8 mouse cellular contexts compared by ENCODE assay signal in the genomic region with DNA sequence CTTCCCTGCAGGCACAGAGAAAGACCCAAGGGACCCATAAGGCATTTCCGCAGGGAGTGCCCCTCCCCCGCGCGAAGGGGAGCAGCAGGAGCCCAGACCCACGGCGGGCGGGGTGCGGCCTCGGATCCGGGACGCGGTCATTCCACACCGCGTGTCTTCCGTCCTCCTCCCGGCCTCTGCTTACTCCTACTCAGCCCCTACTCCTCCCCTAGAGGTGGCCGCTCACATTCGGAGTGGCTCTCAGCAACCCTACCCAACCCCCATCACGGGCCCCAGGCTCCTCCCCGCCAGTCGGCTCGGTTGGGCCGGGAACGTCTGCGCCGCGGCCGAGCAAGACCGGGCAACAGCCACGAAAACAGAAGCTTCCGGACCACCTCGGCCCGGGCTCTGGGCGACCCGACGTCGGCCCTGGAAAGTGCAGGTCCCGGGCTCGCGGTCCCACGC. TPM values are rescaled to one million over a fixed set of nuclear protein-coding genes. Genes with fewer than 3 reads are reported as not detected.
DNase-seq lines count a peak whose midpoint lies in the region; ATAC-seq and TF ChIP-seq lines count a peak whose summit lies in the region.

No protein-coding gene starts in this region.

- peak overlapping the region; percentile 95 for H3K9ac ChIP-seq in MEL (ENCODE audit: control insufficient read depth, low read depth, low read length, poor library complexity, severe bottlenecking)
- peak overlapping the region; percentile 72 for H3K9ac ChIP-seq in forebrain, embryonic 14.5 days (ENCODE audit: low read length)

- no peaks in the 10 kb centered on the region for H3K27me3 ChIP-seq in MEL (ENCODE audit: control insufficient read depth in 1 of 2, insufficient read depth in 2 of 2, low read length in 2 of 2)
- H3K27me3 ChIP-seq in forebrain, embryonic 14.5 days (replicated peaks; ENCODE audit: control insufficient read depth, insufficient read depth, low read length) = no peaks in the 10 kb centered on the region

- peaks cover 14 to 33% of the 10 kb centered on the region in 2 experiments for H3K4me1 ChIP-seq in MEL (ENCODE audit: control insufficient read depth in 1 of 2, insufficient read depth in 2 of 2, low read length in 2 of 2)
- H3K4me1 ChIP-seq in forebrain, embryonic 14.5 days (ENCODE audit: control insufficient read depth, insufficient read depth, low read length) = peaks cover 14% of the 10 kb centered on the region

- TF ChIP-seq CTCF in MEL (IDR thresholded peaks at IDR 0.05 in 2 of 3, conservative IDR thresholded peaks at IDR 0.05 in 1 of 3; ENCODE audit: control insufficient read depth in 1 of 3, insufficient read depth in 1 of 3, low read depth in 2 of 3, low read length in 3 of 3, poor library complexity in 1 of 3, severe bottlenecking in 1 of 3) = no peak

- no peak for TF ChIP-seq POLR2A in MEL (IDR thresholded peaks at IDR 0.05; ENCODE audit: control insufficient read depth in 1 of 2, insufficient read depth in 1 of 2, low read depth in 1 of 2, low read length in 2 of 2, poor library complexity in 1 of 2)

- no peak for TF ChIP-seq EP300 in MEL (IDR thresholded peaks at IDR 0.05; ENCODE audit: low read depth in 1 of 2, low read length in 2 of 2)

- under 1% methylated on average over 41 of the region's 41 CpGs for WGBS in forebrain, embryonic 14.5 days

- H3K9me3 ChIP-seq in MEL (replicated peaks; ENCODE audit: insufficient read depth, low read length) = no peaks in the 10 kb centered on the region
- H3K9me3 ChIP-seq in forebrain, embryonic 14.5 days (replicated peaks; ENCODE audit: control insufficient read depth, low read length) = no peaks in the 10 kb centered on the region

- H3K4me3 ChIP-seq in MEL (ENCODE audit: control insufficient read depth in 1 of 2, insufficient read depth in 1 of 2, low read depth in 2 of 2, low read length in 2 of 2) = peak overlapping the region; percentile 98 to 99
- peak overlapping the region; percentile 89 for H3K4me3 ChIP-seq in forebrain, embryonic 14.5 days (ENCODE audit: low read depth, low read length)

- peaks cover 5 to 34% of the 10 kb centered on the region in 2 experiments for H3K36me3 ChIP-seq in MEL (ENCODE audit: control insufficient read depth in 1 of 2, insufficient read depth in 2 of 2, low read length in 2 of 2)
- H3K36me3 ChIP-seq in forebrain, embryonic 14.5 days (ENCODE audit: control insufficient read depth, insufficient read depth, low read length) = peaks cover 42% of the 10 kb centered on the region

- peak overlapping the region; percentile 79 for H3K27ac ChIP-seq in MEL (ENCODE audit: control insufficient read depth, low read depth, low read length)
- H3K27ac ChIP-seq in forebrain, embryonic 14.5 days (ENCODE audit: low read depth, low read length) = peak overlapping the region; percentile 97

- TF ChIP-seq RAD21 in MEL (IDR thresholded peaks at IDR 0.05; ENCODE audit: low read depth, low read length) = no peak

- H3K79me2 ChIP-seq in MEL (ENCODE audit: control insufficient read depth, insufficient read depth, low read length, poor library complexity) = peaks cover 34% of the 10 kb centered on the region

- peak; percentile 69 for DNase-seq in MEL (ENCODE audit: low read depth, low spot score)
- DNase-seq in c-Kit-positive CD71-positive TER-119-negative erythroid progenitor cells, embryonic 14.5 days (ENCODE audit: low read depth) = peak; percentile 58
- peak; percentile 41 for DNase-seq in forebrain, embryonic 14.5 days (ENCODE audit: low spot score)
- peak; percentile 83 for DNase-seq in heart, postnatal 4 days
- DNase-seq in layer of hippocampus, postnatal 25 days (ENCODE audit: extremely low spot score in 1 of 2, low spot score in 1 of 2) = peak; percentile 35 to 36
- peak; percentile 42 for DNase-seq in skeletal muscle tissue, adult 2 months (ENCODE audit: low read depth, low spot score)
- peak; percentile 75 for DNase-seq in yolk sac, embryonic 10.5 days (ENCODE audit: low spot score)

- peak overlapping the region; percentile 90 for H3K4me2 ChIP-seq in forebrain, embryonic 14.5 days (ENCODE audit: low read length)

- peak; percentile 16 for ATAC-seq in forebrain, embryonic 14.5 days
- ATAC-seq in megakaryocyte-erythroid progenitor cell, adult 5-6 weeks (replicated peaks; ENCODE audit: low FRiP score, low TSS enrichment, poor library complexity, severe bottlenecking) = peak; percentile 52

TF ChIP-seq in MEL, 35 proteins besides CTCF, POLR2A, EP300 and RAD21:
- TF ChIP-seq SIN3A (IDR thresholded peaks at IDR 0.05; ENCODE audit: low read length) = 0 out of 2 replicates have a peak, but pooled peaks have one; percentile 20
- no peak for TF ChIP-seq CHD2 (IDR thresholded peaks at IDR 0.05; ENCODE audit: low read length)
TF ChIP-seq in MEL: peak in this region for 1.

RNA-seq across cellular contexts. Expression of gene Cdk9, which starts 0.7 kb away (rescaled TPM):
- total RNA-seq in MEL (2012; rRNA removed) = 30.9 and 37.7 TPM in 2 replicates
- 100 to 1,000 TPM in 1 of 2 experiments, not detected in 1; 125 TPM for polyA plus RNA-seq in MEL (2012; ENCODE audit: insufficient read depth in 1 of 2, insufficient read length in 2 of 2, low read depth in 1 of 2, low replicate concordance in 2 of 2, missing spikeins in 1 of 2)
- 72.9 and 75.1 TPM in 2 replicates for polyA plus RNA-seq in forebrain, embryonic 14.5 days (2014; fragmentation: Nextera tagmentation; extraction: Ambion mirVana)
- 10 to 100 TPM; 38.2 to 46.0 TPM for total RNA-seq in heart, postnatal 4 days (2021)
- total RNA-seq in layer of hippocampus, postnatal 25 days (2021) = 100 to 1,000 TPM in 1 of 2 experiments, 10 to 100 TPM in 1; 96.0 to 106 TPM
- total RNA-seq in megakaryocyte-erythroid progenitor cell, adult 5-6 weeks (2014; fragmentation: Nextera tagmentation) = 95.7 and 133 TPM in 2 replicates
- total RNA-seq in megakaryocyte-erythroid progenitor cell, adult 5-6 weeks (2017) = 29.6 and 46.5 TPM in 2 replicates

RNA-seq across cellular contexts. Expression of gene Fpgs, which starts 8.2 kb away (rescaled TPM):
- total RNA-seq in MEL (2012; rRNA removed) = 32.5 and 40.0 TPM in 2 replicates
- 10 to 100 TPM in 1 of 2 experiments, not detected in 1; 73.9 TPM for polyA plus RNA-seq in MEL (2012; ENCODE audit: insufficient read depth in 1 of 2, insufficient read length in 2 of 2, low read depth in 1 of 2, low replicate concordance in 2 of 2, missing spikeins in 1 of 2)
- 10.9 and 14.3 TPM in 2 replicates for polyA plus RNA-seq in forebrain, embryonic 14.5 days (2014; fragmentation: Nextera tagmentation; extraction: Ambion mirVana)
- total RNA-seq in heart, postnatal 4 days (2021) = 10 to 100 TPM; 10.5 to 12.5 TPM
- total RNA-seq in layer of hippocampus, postnatal 25 days (2021) = 10 to 100 TPM in 1 of 2 experiments, 1 to 10 TPM in 1; 8.4 to 10.7 TPM
- 94.2 and 96.1 TPM in 2 replicates for total RNA-seq in megakaryocyte-erythroid progenitor cell, adult 5-6 weeks (2014; fragmentation: Nextera tagmentation)
- total RNA-seq in megakaryocyte-erythroid progenitor cell, adult 5-6 weeks (2017) = 45.7 and 66.1 TPM in 2 replicates

RNA-seq across cellular contexts. Expression of gene Sh2d3c, which starts 8.7 kb away (rescaled TPM):
- total RNA-seq in MEL (2012; rRNA removed) = 0.19 and 0.26 TPM in 2 replicates
- polyA plus RNA-seq in MEL (2012; ENCODE audit: insufficient read depth in 1 of 2, insufficient read length in 2 of 2, low read depth in 1 of 2, low replicate concordance in 2 of 2, missing spikeins in 1 of 2) = under 1 TPM in 1 of 2 experiments, not detected in 1; 0.43 TPM
- 25.8 and 37.4 TPM in 2 replicates for polyA plus RNA-seq in forebrain, embryonic 14.5 days (2014; fragmentation: Nextera tagmentation; extraction: Ambion mirVana)
- total RNA-seq in heart, postnatal 4 days (2021) = 10 to 100 TPM; 38.2 to 41.4 TPM
- total RNA-seq in layer of hippocampus, postnatal 25 days (2021) = 10 to 100 TPM; 22.8 to 23.9 TPM
- 2.5 and 5.4 TPM in 2 replicates for total RNA-seq in megakaryocyte-erythroid progenitor cell, adult 5-6 weeks (2014; fragmentation: Nextera tagmentation)
- 1.1 and 1.4 TPM in 2 replicates for total RNA-seq in megakaryocyte-erythroid progenitor cell, adult 5-6 weeks (2017)

RNA-seq across cellular contexts. Expression of gene 6330409D20Rik, which starts 28.7 kb away (rescaled TPM):
- not detected in 2 replicates for total RNA-seq in MEL (2012; rRNA removed)
- not detected for polyA plus RNA-seq in MEL (2012; ENCODE audit: insufficient read depth in 1 of 2, insufficient read length in 2 of 2, low read depth in 1 of 2, low replicate concordance in 2 of 2, missing spikeins in 1 of 2)
- 3.2 and 3.4 TPM in 2 replicates for polyA plus RNA-seq in forebrain, embryonic 14.5 days (2014; fragmentation: Nextera tagmentation; extraction: Ambion mirVana)
- not detected for total RNA-seq in heart, postnatal 4 days (2021)
- total RNA-seq in layer of hippocampus, postnatal 25 days (2021) = 1 to 10 TPM; 1.1 to 1.3 TPM
- not detected in 2 replicates for total RNA-seq in megakaryocyte-erythroid progenitor cell, adult 5-6 weeks (2014; fragmentation: Nextera tagmentation)
- not detected in 2 replicates for total RNA-seq in megakaryocyte-erythroid progenitor cell, adult 5-6 weeks (2017)

RNA-seq across cellular contexts. Expression of gene Tor2a, which starts 44.9 kb away (rescaled TPM):
- 46.6 and 54.7 TPM in 2 replicates for total RNA-seq in MEL (2012; rRNA removed)
- polyA plus RNA-seq in MEL (2012; ENCODE audit: insufficient read depth in 1 of 2, insufficient read length in 2 of 2, low read depth in 1 of 2, low replicate concordance in 2 of 2, missing spikeins in 1 of 2) = 10 to 100 TPM in 1 of 2 experiments, not detected in 1; 62.2 TPM
- polyA plus RNA-seq in forebrain, embryonic 14.5 days (2014; fragmentation: Nextera tagmentation; extraction: Ambion mirVana) = 67.9 and 71.2 TPM in 2 replicates
- total RNA-seq in heart, postnatal 4 days (2021) = 10 to 100 TPM; 16.7 to 18.6 TPM
- total RNA-seq in layer of hippocampus, postnatal 25 days (2021) = 10 to 100 TPM; 32.2 to 33.3 TPM
- total RNA-seq in megakaryocyte-erythroid progenitor cell, adult 5-6 weeks (2014; fragmentation: Nextera tagmentation) = 29.8 and 30.9 TPM in 2 replicates
- 17.1 and 17.4 TPM in 2 replicates for total RNA-seq in megakaryocyte-erythroid progenitor cell, adult 5-6 weeks (2017)

Comparison
In these comparisons a context has a peak if more than half of its experiments do, and no peak if none do; other contexts are left out.
1. Peak in every context shown above with its lines: DNase-seq, ATAC-seq, H3K4me3 ChIP-seq and H3K27ac ChIP-seq.